Mouse (Mus musculus) thymus, postnatal 14 days (tissue): ENCODE results near the gene H2afz.
"Not testable (repeated sequence)": the region's sequence is repeated elsewhere in the genome, so short reads cannot be mapped to it uniquely, and the experiment has no call there.

Experiments
- DNase-seq: peaks from one replicate; pipeline ENCODE4 v3.0.0; 2021

H2afz gene

DNA sequence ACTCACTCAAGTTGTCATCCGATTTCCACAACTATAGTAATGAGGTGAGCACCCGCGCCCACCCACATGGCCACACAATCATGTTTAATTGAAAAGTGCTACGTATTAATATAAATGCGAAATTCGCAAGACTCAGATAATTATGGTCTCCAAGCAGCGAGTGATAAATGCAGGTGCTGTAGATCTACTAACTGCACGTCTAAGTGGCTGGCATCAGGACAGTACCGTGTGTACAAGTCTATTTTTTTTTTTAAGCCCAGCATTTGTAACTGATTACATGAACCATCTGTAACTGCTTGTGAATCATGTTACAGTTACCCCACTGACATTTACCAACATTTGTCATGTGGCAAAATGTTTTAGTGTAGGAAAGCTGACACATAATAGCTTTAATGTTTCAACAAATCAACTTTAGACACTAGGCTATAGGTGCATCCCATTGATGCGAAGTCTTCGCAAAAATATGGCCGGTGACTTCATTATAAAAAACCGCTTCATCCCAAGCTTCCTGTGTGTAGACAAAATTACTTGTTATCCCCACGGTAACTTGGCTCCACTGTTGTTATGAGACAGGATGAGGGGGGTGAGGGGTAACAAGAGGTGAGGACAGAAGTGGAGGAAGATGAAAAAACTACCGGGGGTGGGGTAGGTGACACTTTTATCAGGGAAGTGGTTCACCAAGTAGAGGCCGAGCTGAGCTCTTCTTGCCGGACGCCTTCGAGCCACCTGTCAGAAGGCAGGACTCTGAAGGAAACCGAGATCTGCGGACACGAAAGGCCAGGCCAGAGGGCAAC is 760 bp upstream of the H2afz start:
- no peak for DNase-seq

DNA sequence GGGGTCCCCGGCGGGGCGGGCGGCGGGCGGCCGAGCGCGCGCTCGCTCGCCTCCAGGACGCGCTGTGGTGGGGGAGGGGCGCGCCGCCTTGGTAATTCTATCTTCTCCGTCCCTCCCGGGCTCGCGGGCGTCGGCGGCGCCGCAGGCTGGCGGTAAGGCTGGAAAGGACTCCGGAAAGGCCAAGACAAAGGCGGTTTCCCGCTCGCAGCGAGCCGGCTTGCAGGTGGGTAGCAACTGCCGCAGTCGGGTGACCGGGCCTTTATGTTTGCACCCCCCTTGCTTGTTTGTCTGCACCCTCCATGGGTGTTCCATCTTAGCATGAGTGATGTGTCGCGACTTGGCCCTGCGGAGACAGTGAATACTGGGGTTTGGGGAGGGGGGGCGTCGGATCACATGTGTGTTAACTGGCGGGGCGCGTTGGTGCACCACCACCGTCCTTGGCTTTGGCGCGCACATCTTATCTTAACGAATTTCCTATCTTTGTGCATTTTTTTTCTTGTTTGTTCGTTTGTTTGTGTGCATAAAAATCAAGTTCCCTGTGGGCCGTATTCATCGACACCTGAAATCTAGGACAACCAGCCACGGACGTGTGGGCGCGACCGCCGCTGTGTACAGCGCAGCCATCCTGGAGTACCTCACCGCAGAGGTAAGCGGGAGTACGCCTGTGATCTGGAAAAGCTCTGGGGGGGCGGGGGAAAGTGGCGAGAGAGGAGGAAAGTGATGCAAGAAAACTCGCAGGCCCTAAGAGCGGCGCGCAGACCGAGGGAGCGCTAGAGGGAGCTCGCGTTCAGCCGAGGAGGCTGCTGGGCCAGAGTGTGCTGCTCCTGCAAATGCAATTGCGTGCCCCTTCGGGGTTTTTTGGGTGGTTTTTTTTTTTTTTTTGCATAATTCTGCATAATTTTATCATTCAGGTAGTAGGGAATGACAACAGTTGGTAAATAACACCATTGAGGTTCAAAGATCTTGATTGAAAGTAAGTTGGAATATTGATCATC is 998 bp downstream of the H2afz start:
- peak; percentile 92 for DNase-seq

DNA sequence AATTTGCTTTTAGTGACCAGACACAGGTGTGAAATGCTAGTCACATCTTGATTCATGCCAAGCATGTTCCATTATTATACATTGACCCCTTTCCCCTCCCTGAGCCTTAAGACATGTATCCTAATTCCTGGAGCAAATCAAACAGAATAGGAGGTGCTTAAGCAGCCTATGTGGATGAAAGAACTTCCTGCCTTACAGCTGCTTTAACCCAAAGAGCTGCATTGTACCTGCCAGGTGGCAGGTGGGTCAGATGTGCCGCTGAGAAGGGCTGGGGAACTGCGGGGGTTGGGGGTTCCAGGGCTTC is 2.8 kb downstream of the H2afz start:
- no peak for DNase-seq

DNA sequence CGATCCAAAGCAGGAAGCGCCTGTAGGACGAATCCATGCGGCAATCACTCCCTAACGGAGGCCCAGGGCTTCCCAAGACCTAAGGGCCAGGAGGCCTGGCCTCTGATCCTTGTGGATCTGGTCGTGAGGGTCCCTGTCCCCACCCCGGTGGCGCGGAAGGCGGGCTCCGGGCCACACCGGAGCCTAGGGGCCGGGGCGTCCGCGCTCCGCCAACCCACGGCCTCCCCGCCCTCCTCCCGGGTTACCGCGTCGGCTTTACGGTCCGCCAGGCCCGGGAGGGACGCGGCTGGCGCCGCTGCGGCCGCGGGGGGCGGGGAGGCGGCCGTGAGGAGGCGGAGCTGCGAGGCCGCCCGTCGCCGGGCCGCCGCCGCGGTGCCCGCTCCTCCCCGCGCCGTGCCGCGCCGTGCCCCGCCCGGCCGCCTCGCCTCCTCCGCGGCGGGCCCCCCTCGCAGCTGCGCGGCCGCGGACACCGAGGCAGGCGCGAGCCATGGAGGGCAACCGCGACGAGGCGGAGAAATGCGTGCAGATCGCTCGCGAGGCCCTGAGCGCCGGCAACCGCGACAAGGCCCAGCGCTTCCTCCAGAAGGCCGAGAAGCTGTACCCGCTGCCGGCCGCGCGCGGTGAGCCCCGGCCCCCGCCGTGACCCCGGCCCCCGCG is 3.3 kb downstream of the H2afz start, which contains the start of gene Dnajb14:
TSS of gene Dnajb14 (plus strand) at position 239 of the 657 bp plus-strand sequence.
- DNase-seq, result peak; percentile 61

DNA sequence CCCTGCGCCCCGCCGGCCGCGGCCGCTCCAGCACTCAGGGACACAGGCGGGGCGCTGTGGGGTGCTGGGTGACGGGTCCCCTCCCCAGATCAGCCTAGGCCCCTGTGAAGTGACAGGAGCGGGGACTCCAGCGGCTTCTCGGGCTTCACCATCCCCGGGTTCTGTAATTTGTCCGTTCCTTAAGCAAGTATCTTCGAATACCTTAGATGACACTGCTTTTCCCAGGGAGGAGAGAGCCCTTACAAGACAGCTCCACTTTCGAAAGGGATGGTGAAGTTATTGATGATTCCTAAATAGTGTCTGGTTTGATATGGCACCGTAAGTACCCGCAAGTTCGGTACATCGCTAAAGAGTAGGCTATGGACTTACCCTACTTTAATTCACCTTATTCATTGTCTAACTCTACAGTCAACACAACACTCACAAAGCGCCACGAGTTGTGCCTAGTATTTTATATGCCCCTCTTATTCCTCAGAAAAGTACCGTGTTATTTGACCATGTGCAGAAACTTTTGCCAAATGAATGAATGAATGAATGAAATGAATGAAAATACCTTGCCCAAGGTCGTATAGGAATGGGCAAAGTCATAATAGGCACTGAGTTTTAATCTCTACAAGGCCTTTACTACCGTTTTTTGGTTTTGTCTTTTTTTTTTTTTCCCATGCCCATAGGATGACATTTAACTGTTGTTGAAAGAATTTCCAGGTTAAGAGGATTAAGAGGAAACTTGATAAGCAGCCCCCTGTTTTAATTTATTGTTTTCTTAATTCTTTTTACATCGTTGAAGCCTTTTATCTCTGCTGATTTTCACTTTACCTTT is 4.0 kb downstream of the H2afz start:
- DNase-seq, result no peak

DNA sequence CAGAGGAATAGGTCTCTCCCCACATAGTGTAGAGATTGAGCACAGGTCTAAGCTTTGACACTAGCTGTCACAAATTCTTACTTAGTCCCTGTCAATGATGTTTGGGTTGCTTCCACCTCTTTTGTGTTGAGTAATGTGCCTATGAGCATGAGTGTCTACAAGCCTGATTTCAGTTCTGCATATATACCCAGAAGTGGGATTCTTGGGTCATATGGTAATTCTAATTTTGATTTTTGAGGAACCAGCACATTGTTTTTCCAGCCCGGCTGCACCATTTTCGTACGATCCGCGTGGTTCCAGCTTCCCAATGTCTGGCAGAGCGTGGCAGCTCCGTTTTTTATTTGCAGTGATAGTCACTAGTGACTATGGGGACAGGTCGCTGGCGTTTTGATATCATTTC is 5.1 kb downstream of the H2afz start:
- DNase-seq, result no peak

DNA sequence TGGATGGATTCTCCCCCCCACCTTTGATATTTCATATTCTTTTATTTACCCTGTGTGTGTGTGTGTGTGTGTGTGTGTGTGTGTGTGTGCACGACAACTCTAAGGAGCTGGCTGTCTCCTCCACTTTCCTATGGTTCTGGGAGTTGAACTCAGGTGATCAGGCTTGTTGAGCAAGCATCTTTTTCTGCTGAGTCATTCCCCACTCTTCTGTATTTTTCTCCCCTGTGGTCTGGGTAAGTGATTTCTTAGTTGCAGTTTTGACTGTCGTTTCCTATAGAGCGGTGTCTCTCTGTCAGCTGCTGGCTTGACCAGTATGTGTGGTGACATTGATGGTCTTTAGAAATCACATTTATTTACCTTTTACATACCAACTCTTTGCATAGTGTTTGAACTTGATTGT is 15.0 kb downstream of the H2afz start:
- no peak for DNase-seq

DNA sequence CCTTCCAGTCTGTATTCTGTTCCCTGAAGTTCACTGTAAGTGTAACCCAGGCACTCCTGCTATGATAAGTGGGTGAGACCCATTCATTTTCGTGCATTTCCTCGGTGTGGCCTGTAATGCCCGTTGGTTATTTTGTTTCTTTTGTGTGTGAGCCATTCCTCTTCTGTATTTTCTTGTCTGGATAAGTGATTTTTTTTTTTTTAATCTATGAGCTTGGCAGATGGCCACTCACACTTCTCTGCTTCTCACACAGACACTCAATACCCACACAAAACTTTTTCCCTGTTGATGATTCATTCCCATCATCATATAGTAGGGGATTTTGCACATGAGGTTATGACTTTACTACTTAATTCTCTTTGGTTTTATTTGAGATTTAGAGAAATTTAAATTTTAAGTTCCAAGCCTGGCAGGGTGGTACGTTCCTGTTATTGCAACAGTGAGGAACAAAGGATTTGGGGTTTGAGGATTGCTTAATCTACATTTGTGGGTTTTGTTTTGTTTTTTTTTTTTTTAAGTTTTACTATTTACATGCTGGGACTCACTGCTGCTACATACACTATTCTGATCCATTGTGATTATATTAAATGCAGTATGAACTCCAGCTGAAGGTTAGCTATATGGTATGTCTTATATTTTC is 15.9 kb downstream of the H2afz start:
- DNase-seq, result no peak

DNA sequence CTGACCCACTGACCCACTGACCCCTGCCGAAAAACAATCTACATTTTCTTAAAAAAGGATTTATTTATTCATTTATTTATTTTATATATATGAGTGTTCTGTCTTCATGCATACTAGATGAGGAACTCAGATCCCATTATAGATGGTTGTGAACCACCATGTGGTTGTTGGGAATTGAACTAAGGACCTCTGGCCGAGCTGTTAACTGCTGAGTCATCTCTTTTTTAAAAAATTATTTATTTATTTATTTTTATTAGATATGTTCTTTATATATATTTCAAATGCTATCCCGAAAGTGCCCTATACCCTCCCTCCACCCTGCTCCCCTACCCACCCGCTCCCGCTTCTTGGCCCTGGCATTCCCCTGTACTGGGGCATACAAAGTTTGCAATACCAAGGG is 16.8 kb downstream of the H2afz start:
- no peak for DNase-seq

DNA sequence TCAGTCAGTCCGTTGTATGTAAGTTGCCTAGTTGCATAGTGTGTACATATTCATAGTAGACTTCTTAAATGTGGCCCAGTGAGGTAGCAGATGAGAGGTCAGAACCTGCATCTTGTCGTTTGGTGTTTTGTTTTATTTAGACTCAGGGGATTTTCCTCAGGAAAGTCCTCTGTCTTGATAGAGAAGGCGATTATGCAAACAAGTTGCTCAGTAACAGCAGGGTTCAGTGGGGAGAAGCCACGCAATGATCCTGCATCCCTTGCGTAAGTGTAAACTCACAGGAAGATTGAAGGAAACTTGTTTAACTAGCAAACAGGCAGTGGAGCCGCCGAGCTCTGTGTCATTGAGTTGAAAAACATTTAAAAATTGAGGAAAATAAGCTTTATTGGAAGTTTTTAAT is 23.7 kb downstream of the H2afz start:
- DNase-seq, result no peak

DNA sequence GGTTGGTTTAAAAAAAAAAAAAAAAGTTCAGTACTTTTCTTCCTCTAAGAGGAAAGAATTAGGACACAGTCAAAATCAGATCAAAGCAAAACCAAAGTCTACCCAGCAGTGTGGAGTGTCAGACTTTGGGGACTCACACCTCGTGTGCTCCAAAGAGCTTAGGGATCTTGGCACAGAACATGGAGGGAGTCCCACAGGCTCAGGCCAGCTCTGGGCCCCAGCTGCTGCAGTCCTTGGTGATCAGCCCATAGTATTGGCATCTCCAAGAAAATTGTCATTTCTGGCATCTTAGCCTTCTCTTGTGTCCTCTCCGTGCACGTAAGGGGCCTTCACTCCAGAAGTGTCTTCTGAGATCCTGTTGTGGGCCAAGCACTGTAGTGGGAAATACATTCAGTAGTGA is 26.8 kb downstream of the H2afz start:
- no peak for DNase-seq

DNA sequence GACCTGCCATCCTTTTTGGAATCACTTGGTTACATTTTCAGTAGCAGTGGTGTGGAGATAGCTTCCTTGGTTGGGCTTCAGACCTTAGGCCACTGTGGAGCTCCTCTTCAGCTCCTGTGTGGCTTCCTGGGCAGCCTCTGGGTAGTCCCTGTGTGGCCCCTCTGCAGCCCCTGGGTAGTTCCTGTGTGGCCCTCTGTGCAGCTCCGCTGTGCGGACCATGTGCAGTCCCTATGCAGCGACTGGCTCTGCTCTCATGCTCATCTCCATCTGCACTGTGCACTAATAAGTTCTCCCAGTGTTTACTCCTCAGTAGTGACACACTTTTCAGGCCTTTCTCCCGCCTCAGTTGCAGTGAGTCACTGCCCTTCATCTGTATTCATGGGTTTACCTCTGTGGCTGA is 27.8 kb downstream of the H2afz start:
- no peak for DNase-seq

DNA sequence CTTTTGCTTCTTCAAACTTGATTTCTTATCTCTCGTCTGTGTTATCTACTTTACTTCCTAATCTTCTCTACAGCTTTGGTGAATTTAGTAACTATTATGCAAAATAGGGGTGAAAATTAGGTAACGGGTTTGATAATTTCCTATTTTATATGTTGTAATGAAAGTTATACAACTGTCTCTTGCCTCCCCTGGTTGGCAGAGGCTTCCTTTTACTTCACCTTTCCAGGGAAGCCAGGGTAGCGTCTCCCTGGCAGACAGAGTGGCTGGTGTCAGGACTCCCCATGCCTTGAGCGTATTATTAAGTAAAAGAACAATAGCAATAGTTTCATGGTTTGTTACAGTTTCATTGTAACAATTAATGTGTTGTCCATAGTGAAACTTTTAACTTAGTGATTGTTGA is 29.5 kb downstream of the H2afz start:
- DNase-seq, result no peak

DNA sequence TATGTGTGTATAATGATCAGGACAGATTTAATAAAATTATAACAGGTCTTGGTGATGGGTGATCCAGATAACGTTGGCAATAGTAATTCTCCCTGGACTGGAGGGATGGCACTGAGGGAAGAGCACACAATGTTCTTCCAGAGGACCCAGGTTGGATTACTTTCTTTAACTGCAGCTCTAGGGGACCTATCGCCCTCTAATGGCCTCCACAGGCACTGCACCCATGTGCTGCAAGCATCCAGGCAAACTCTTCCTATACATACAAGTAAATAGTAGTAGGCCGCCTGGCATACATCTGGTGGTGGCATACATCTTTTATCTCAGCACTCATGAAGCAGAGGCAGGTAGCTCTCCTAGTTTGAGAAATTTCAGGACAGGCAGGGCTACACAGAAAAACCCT is 30.9 kb downstream of the H2afz start:
- DNase-seq, result peak; percentile 39

DNA sequence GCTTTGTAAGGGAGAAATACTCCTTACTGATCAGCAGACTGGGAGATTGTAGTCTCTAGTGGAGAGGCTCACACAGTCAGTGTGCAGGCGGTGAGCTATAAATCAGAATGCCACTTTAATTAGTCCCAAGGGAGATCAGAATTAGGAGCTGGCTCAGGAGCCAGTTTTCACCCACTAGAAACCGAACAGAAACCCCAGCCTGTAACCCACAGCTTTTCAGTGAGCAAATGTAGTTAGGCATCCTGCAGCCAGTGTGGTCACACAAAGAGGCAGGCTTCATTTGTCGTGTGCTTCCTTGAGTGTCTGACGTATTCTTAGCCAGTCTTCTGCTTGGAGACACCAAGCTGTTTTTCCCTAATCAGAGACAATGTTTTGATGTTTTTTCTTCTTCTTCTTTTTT is 32.1 kb downstream of the H2afz start:
- DNase-seq, result no peak

DNA sequence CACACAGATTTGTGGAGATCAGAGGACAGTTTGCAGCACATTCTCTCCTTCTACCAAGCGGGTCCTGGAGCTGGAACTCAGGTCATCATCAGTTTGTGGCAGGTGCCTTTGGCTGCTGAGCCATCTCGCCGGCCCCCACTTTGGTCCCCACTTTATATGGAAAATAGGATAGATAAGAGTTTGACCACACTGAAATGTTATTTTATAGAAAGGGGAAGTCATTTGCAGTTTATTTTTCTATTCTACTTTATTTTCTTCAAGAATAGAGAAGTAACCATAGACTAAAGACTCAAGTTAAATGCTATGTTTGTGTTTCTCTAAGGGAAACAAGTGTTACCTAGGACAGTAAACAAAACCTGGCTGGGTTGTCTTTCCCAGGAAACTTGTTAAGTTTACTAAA is 32.6 kb downstream of the H2afz start:
- no peak for DNase-seq

DNA sequence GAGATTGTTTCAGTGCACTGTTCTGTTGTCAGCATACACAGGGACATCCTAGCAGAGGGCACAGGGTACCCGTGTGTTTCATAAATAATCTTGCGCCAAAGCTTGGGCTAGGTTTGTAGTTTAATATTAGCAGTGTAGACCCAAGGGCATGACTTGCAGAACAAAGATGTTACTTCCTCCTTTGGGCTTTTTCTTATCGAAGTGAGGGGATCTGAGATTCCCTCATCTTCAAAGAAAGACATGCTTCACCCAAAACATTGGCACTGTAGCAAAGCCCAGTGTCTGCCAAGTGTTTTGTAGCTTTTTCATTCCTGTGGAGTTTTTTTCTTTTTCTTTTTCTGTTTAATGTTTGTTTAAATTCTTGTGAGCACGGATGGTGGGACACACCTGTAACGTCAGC is 33.4 kb downstream of the H2afz start:
- DNase-seq, result no peak

DNA sequence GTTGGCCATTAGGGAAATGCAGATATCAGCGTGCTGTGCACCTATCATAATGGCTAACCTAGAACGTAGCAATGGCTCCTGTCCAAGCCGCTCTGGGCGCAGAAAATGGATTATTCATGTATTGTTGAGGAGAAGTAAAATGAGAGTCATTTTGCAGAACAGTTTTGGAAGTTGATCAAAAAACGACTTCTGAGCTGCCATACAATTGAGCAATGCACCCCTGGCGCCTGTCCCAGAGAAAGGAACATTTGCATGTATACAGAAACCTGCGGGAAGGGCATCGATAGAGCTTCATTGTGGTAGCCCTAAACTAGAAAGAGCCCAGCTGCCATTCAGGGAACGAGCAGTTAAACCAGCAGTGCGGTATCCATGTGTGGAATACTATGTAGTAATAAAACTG is 35.9 kb downstream of the H2afz start:
- no peak for DNase-seq

DNA sequence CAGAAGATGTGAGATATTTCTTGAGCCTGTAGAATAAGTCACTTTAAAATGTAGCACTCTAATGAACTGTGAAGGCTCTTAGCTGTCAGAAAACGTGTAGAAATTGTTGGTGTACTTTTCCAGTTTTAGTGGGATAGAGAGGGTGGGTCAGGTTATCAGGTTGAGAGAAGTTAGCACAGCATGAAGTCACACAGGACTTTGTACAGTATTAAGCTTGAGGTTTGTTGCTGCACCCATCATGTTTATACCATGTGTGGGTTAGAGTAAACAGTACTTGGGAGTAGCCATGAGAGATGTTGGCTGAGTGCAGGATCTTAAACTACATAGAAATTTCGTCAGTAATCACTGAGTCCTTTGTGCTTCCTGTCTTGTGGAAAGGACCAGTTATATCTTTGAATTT is 48.8 kb downstream of the H2afz start:
- no peak for DNase-seq

DNA sequence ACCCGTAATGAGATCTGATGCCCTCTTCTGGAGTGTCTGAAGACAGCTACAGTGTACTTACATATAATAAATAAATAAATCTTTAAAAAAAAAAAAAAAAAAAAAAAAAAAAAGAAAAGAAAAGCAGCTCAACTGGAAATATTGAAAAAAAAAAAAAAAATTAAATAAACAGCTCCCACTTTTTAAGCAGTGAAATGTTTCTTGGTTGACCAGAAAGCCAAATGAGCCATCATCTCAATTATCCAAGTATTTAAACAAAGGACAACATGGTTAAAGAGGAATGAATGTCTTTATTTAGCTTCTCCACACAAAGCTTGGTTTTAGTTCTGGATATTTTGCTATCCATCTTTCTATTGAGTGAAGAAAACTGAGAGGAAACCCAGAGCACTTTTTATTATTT is 50.3 kb downstream of the H2afz start:
- DNase-seq, result not testable (repeated sequence)
